Mouse (Mus musculus): ENCODE results near the gene Gm5105. TPM values are rescaled to one million over a fixed set of nuclear protein-coding genes. Genes with fewer than 3 reads are reported as not detected.

Gm5105 gene
- polyA plus RNA-seq (2016; fragmentation: Nextera tagmentation; extraction: Ambion mirVana) = not detected in 2 replicates

DNA sequence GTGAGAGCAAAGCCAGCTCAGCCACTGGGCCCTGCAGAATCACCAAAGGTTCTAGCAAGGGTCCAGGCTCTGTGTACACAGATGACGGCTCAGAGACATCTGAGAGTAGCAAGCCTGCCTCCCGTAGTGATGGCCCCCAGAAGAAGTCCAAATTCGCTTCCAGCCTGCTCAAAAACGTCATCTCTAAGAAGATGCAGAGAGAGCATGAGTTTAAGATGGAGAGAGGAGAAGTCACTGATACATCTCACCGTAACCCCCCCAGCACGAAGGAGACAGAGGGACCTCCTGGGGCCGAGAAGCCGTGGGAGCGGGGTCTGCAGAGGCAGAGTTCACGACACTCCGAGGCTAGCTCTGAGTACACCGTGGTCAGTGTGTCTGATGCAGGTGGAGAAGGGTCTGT lies at the start of gene Gm5105:
TSS of gene Gm5105 (minus strand) at position 101 of the 400 bp plus-strand sequence.
- H3K36me3 ChIP-seq = no peaks in the 10 kb centered on the region
- 90% methylated on average over 12 of the region's 12 CpGs for WGBS
- H3K9me3 ChIP-seq = no peaks in the 10 kb centered on the region
- no peak for ATAC-seq (ENCODE audit: low FRiP score, low read depth)
- H3K9ac ChIP-seq (replicated peaks) = no peak within 1 kb of the TSS
- H3K4me3 ChIP-seq = no peak within 1 kb of the TSS
- no peak within 1 kb of the TSS for H3K27ac ChIP-seq (replicated peaks)
- peaks cover 15% of the 10 kb centered on the region; the same call in 1 of the 2 replicates for H3K4me1 ChIP-seq
- H3K27me3 ChIP-seq = peaks cover 10% of the 10 kb centered on the region; the same call in 1 of the 2 replicates
- H3K4me2 ChIP-seq (replicated peaks) = no peak within 1 kb of the TSS

DNA sequence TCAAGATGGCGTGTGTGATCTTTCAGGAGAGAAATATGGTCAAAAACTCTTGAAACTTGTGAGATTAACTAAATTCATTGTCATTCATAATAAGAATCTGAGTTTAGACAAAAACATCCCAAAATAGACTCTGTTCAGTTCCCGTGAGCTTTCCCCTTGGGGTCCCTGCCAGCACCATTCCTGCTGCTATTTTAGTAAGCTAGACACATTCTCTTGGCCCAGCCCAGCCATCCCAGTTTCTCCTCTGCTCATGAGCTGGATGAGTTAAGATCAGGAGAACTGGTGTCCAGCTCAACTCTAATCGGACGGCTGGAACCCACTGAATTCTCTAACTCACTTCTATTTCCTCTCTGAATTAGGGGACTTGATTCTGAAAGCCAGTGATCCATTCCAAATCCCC lies 49.7 kb upstream of the Gm5105 start:
- no peak overlapping the region for H3K27ac ChIP-seq (replicated peaks)
- no peaks in the 10 kb centered on the region for H3K9me3 ChIP-seq
- H3K27me3 ChIP-seq = no peaks in the 10 kb centered on the region
- H3K4me1 ChIP-seq = no peaks in the 10 kb centered on the region
- no peak overlapping the region for H3K4me2 ChIP-seq (replicated peaks)
- H3K4me3 ChIP-seq = no peak overlapping the region
- no peak for ATAC-seq (ENCODE audit: low FRiP score, low read depth)
- 90% methylated on average over 4 of the region's 4 CpGs for WGBS
- no peak overlapping the region for H3K9ac ChIP-seq (replicated peaks)
- no peaks in the 10 kb centered on the region for H3K36me3 ChIP-seq

DNA sequence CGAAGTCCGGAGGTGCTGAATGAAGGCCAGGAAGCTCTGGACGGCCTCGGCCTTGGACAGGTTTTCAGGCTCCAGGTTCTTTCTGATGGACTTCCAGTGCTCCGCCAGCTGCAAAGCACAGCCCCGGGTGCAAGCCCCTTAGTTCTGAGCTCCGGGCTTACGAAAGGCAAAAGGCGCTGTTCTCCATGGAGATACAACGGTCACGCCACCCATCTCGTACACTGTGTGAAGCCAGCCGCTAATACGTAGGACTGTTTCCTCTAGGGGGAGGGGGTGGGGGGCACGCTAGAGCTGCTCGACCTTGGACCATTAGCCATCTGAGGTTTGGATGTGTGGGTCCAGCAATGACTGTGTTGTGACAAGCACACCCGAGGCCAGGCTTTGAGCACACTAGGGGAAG lies 46.9 kb upstream of the Gm5105 start:
- no peaks in the 10 kb centered on the region for H3K27me3 ChIP-seq
- 89% methylated on average over 17 of the region's 17 CpGs for WGBS
- H3K27ac ChIP-seq (replicated peaks) = no peak overlapping the region
- H3K36me3 ChIP-seq = no peaks in the 10 kb centered on the region
- H3K9ac ChIP-seq (replicated peaks) = no peak overlapping the region
- H3K4me2 ChIP-seq (replicated peaks) = no peak overlapping the region
- H3K9me3 ChIP-seq = no peaks in the 10 kb centered on the region
- no peaks in the 10 kb centered on the region for H3K4me1 ChIP-seq
- H3K4me3 ChIP-seq = no peak overlapping the region
- no peak for ATAC-seq (ENCODE audit: low FRiP score, low read depth)

DNA sequence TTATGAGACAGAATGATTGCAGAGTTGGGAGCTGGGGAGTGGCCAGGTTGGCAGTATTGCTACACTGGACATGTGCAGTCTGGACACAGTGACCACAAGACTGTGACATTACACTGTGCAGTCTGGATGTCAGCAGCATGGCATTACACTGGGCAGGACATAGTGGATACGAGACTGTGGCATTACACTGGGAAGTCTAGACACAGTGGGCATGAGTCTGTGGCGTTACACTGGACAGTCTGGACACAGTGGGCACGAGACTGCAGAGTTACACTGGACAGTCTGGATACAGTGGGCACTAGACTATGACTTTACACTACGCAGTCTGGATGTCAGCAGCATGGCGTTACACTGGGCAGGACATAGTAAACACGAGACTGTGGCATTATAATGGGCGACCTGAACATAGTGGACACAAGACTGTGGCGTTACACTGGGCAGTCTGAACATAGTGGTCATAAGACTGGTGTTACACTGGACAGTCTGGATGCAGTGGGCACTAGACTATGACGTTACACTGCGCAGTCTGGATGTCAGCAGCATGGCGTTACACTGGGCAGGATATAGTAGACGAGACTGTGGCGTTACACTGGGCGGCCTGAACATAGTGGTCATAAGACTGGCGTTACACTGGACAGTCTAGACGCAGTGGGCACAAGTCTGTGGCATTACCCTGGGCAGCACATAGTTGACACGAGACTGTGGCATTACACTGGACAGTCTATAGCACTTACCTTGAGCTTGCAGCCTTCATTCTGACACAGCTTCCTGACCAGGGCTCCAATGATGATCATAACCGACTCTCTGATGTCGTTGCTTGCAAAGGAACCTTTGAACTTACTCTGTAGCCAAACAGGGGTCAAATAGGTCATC lies 44.0 kb upstream of the Gm5105 start:
- ATAC-seq (ENCODE audit: low FRiP score, low read depth) = peak; percentile 54; the same call in 1 of the 2 replicates
- H3K9ac ChIP-seq (replicated peaks) = no peak overlapping the region
- no peaks in the 10 kb centered on the region for H3K36me3 ChIP-seq
- no peaks in the 10 kb centered on the region for H3K4me1 ChIP-seq
- H3K4me2 ChIP-seq (replicated peaks) = no peak overlapping the region
- no peaks in the 10 kb centered on the region for H3K9me3 ChIP-seq
- H3K27ac ChIP-seq (replicated peaks) = no peak overlapping the region
- H3K4me3 ChIP-seq = no peak overlapping the region
- WGBS = 91% methylated on average over 19 of the region's 19 CpGs
- no peaks in the 10 kb centered on the region for H3K27me3 ChIP-seq

DNA sequence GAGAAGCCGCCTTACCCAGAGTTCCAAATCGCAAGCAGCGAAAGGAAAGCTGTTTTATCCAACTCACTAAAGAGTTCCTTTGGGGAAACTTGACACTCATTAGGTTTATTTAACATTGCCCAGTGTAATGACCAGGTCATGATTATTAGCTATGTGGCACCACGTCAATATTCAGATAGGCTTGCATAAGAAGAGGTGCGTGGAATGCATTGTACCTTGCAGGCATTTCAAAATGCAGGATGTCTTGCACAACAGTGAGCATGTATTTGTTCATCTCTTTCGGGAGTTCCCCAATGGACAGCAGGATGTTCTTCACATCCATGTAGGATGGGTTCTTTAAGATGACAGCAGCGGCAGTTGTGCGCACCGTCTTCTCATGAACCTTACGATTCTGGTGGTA lies 39.7 kb upstream of the Gm5105 start:
- no peak overlapping the region for H3K4me2 ChIP-seq (replicated peaks)
- no peaks in the 10 kb centered on the region for H3K36me3 ChIP-seq
- H3K4me3 ChIP-seq = no peak overlapping the region
- no peaks in the 10 kb centered on the region for H3K4me1 ChIP-seq
- no peak overlapping the region for H3K9ac ChIP-seq (replicated peaks)
- no peaks in the 10 kb centered on the region for H3K9me3 ChIP-seq
- WGBS = 92% methylated on average over 10 of the region's 10 CpGs
- H3K27me3 ChIP-seq = no peaks in the 10 kb centered on the region
- no peak for ATAC-seq (ENCODE audit: low FRiP score, low read depth)
- no peak overlapping the region for H3K27ac ChIP-seq (replicated peaks)

DNA sequence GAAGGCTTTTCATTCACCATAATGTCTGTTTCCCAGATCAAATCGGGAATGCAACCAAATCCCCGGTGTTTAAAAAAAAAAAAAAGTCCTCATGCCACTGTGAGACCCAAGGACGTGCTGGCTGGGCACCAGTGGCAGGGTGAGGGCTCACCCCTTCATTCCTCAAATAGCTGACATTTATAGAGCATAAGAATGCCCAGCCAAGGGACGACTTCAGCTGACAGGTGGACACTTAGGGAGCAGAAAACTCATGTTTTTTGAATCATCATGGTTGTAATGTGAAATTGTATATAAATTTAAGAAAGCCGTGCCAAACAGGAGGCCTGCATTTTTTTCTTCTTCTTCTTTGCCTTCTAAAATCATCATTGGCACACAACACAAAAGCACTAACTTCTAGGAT lies 37.9 kb upstream of the Gm5105 start:
- 80% methylated on average over 5 of the region's 5 CpGs for WGBS
- Histone ChIP-seq H3K4me1 (no peaks in the 10 kb centered on the region), H3K27ac (replicated peaks) (no peak overlapping the region), H3K9ac (replicated peaks) (no peak overlapping the region), H3K9me3 (no peaks in the 10 kb centered on the region), H3K4me3 (no peak overlapping the region), H3K4me2 (replicated peaks) (no peak overlapping the region), H3K36me3 (no peaks in the 10 kb centered on the region), H3K27me3 (no peaks in the 10 kb centered on the region)
- ATAC-seq (ENCODE audit: low FRiP score, low read depth) = no peak

DNA sequence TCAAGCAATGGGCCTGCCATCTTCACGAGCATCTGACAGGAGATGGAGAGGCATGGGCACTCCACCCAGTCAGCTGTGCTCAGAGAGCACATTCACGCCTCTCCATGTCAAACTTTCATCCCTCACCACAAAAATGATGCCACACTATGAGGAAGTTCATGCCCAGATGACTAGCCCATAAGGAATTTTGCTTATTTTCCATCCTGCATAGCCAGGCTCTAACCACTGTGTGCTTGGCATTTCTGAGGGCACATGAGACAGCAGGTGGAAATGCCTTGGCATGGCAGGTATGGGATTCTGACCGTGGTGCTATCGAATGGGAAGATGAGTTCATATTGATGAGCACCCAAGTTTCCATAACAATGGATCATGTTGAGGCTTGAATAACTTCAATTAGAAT lies 36.5 kb upstream of the Gm5105 start:
- no peaks in the 10 kb centered on the region for H3K9me3 ChIP-seq
- no peaks in the 10 kb centered on the region for H3K36me3 ChIP-seq
- H3K27ac ChIP-seq (replicated peaks) = no peak overlapping the region
- no peaks in the 10 kb centered on the region for H3K4me1 ChIP-seq
- ATAC-seq (ENCODE audit: low FRiP score, low read depth) = no peak
- H3K4me2 ChIP-seq (replicated peaks) = no peak overlapping the region
- no peak overlapping the region for H3K4me3 ChIP-seq
- no peaks in the 10 kb centered on the region for H3K27me3 ChIP-seq
- no peak overlapping the region for H3K9ac ChIP-seq (replicated peaks)
- WGBS = 93% methylated on average over 4 of the region's 4 CpGs

DNA sequence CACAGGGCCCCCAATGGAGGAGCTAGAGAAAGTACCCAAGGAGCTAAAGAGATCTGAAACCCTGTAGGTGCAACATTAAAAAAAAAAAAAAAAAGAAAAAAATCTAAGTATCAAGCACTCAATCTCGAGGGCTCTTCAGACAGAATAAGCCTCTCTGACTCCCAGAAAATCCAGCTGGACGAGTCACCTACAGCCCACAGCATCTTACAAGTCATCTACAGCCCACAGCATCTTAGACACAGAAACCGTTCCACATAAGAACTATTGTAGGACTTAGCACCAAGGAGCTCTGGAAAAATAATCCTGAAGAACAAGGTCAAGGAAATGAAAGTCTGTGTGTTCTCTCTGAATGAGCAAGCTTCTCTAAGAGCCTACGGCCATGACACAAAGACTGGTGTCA lies 34.7 kb upstream of the Gm5105 start:
- H3K36me3 ChIP-seq = no peaks in the 10 kb centered on the region
- H3K4me2 ChIP-seq (replicated peaks) = no peak overlapping the region
- H3K4me1 ChIP-seq = no peaks in the 10 kb centered on the region
- WGBS = 83% methylated on average over 4 of the region's 4 CpGs
- H3K4me3 ChIP-seq = no peak overlapping the region
- H3K27ac ChIP-seq (replicated peaks) = no peak overlapping the region
- no peaks in the 10 kb centered on the region for H3K27me3 ChIP-seq
- H3K9me3 ChIP-seq = no peaks in the 10 kb centered on the region
- ATAC-seq (ENCODE audit: low FRiP score, low read depth) = no peak
- no peak overlapping the region for H3K9ac ChIP-seq (replicated peaks)

DNA sequence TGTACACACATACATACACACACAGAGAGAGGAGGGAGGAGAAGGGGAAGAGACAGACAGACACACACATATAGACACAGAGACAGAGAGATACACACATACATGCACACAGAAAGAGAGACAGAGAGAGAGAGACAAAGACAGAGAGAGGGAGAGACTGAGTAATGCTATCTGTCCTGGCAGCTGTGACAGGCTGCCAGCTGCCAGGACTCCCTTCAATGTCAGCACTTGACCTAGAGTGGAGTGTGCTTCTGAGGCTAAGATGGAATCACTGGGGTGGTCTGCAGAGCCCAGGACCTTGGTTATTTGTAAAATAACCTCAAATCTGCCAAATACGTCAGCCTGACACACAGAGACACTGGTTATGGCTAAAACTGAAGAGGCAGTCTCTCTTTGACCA lies 30.5 kb upstream of the Gm5105 start:
- H3K4me2 ChIP-seq (replicated peaks) = no peak overlapping the region
- no peaks in the 10 kb centered on the region for H3K9me3 ChIP-seq
- no peaks in the 10 kb centered on the region for H3K4me1 ChIP-seq
- WGBS = 68% methylated on average over 1 of the region's 1 CpGs
- no peaks in the 10 kb centered on the region for H3K27me3 ChIP-seq
- no peak for ATAC-seq (ENCODE audit: low FRiP score, low read depth)
- H3K4me3 ChIP-seq = no peak overlapping the region
- no peak overlapping the region for H3K9ac ChIP-seq (replicated peaks)
- no peak overlapping the region for H3K27ac ChIP-seq (replicated peaks)
- H3K36me3 ChIP-seq = no peaks in the 10 kb centered on the region

DNA sequence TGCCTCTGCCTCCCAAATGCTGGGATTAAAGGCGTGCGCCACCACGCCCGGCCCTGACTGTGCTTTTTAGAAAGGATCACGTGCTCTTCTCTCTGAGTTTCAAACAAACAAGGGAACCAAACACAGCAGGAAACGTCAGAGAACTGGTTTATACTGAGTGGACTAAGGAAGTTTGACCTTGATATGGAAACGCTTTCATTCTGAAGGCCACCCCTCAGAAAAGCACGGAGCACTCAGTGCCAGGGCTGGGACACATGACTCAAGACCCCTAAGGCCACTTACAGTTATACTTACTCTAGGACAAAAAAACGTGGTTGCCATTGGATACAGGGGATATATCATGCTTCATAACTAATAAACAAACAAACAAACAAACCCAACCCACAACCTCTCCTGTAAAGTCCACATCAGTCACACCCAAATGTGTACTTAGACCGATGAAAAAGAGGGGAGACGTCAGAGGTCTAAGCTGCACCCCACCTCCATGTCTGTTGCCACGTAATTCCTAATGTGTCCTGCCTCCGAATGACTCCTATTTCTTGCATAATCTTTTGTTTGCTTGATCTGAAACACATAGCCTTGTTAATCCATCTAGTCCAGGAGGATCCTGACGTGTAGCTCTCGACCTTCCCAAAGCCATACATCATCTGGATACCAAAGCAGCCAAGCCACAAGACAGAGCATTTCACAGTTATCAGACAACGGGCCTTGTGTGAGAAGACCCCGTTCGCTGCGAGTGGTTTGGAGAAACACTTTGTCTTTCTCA lies 29.3 kb upstream of the Gm5105 start:
- 89% methylated on average over 19 of the region's 19 CpGs for WGBS
- ATAC-seq (ENCODE audit: low FRiP score, low read depth) = no peak
- no peaks in the 10 kb centered on the region for H3K27me3 ChIP-seq
- no peak overlapping the region for H3K27ac ChIP-seq (replicated peaks)
- H3K4me3 ChIP-seq = no peak overlapping the region
- no peak overlapping the region for H3K4me2 ChIP-seq (replicated peaks)
- no peaks in the 10 kb centered on the region for H3K36me3 ChIP-seq
- H3K4me1 ChIP-seq = no peaks in the 10 kb centered on the region
- H3K9ac ChIP-seq (replicated peaks) = no peak overlapping the region
- no peaks in the 10 kb centered on the region for H3K9me3 ChIP-seq

DNA sequence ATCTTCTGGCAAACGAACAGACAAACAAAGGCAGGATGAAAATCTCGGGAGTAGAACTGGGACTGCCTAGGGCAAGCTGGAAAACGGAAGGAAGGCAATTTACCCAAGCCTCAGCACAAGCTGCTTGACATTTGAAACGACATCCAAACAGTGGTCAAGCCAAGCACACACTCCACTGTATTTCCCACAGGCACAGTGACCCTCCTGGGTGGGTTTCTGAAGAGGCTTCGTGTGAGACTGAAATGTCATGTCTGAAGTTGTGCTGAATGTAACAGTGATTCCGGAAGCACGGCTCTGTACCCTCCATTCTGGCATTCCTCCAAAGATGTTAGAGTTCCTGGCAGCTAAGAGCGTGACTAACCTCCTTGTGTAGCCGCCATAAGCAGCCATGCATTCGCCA lies 28.5 kb upstream of the Gm5105 start:
- no peak for ATAC-seq (ENCODE audit: low FRiP score, low read depth)
- H3K9ac ChIP-seq (replicated peaks) = no peak overlapping the region

DNA sequence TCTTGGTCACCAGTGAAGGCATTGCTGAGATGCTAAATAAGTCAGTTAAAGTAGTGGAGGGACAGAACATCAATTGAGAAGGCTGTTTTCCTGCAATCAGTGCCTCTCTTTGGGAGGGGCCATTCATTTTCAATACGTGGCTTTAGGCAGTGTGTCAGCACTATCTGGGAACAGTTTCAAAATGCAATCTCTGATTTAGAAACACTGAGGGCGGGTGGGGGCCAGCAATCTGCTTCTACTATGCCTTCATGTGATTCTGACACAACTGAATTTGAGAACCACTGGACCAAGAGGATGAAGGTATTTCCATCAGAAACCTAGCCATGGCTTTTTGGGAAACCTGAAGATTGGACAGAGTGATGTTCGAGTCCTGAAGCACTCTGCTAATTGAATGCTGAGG lies 28.1 kb upstream of the Gm5105 start:
- Histone ChIP-seq H3K4me1 (no peaks in the 10 kb centered on the region), H3K9me3 (no peaks in the 10 kb centered on the region), H3K9ac (replicated peaks) (no peak overlapping the region), H3K27ac (replicated peaks) (no peak overlapping the region), H3K36me3 (no peaks in the 10 kb centered on the region), H3K4me3 (no peak overlapping the region), H3K4me2 (replicated peaks) (no peak overlapping the region), H3K27me3 (no peaks in the 10 kb centered on the region)
- ATAC-seq (ENCODE audit: low FRiP score, low read depth) = no peak
- 82% methylated on average over 3 of the region's 3 CpGs for WGBS

More for the DNA sequence above, 28.5 kb upstream of the Gm5105 start:
- H3K9me3 ChIP-seq = no peaks in the 10 kb centered on the region
- H3K36me3 ChIP-seq = no peaks in the 10 kb centered on the region
- no peak overlapping the region for H3K27ac ChIP-seq (replicated peaks)
- no peaks in the 10 kb centered on the region for H3K27me3 ChIP-seq
- H3K4me2 ChIP-seq (replicated peaks) = no peak overlapping the region
- no peaks in the 10 kb centered on the region for H3K4me1 ChIP-seq
- WGBS = 83% methylated on average over 10 of the region's 10 CpGs
- no peak overlapping the region for H3K4me3 ChIP-seq

All from midbrain, embryonic 12.5 days (tissue).